Mouse (Mus musculus) embryonic fibroblast, embryonic 13.5 days (primary cell): ENCODE measurements around the gene Abhd13.

Experiments used
- CTCF ChIP-seq: IDR thresholded peaks from 2 replicates; pipeline ENCODE4 v1.5.1; 2011; ENCODE audit warnings: mild to moderate bottlenecking, control low read depth, low read length, moderate library complexity, borderline replicate concordance; ENCODE audit not compliant: insufficient read depth
- POLR2A ChIP-seq: IDR thresholded peaks from 2 replicates; pipeline ENCODE4 v1.6.1; 2011; ENCODE audit warnings: low read depth, mild to moderate bottlenecking, control low read depth, low read length, moderate library complexity

DNA sequence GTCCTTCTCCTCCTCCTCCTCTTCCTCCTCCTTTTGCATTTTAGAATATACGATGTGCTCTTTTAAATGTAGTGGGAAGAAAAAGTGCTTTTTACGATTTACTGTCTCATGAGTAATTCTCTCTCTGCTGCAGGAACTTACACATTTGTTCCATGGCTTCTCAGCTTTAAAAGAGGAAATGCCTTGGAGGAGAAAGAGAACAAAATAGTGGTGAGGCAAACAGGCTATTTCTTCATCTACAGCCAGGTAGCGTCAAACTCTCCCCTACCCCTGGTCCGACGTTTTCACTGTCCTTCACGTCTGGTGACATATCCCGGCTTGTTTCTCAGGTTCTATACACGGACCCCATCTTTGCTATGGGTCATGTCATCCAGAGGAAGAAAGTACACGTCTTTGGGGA is 53.7 kb downstream of the Abhd13 start:
- TF ChIP-seq POLR2A (no peak), CTCF (no peak)
